Mouse (Mus musculus) spleen, adult 2 months (tissue): Measurements from ENCODE around the gene Tmem184b.

Experiments
- CTCF ChIP-seq: fragments of 200-500 bp; IDR thresholded peaks from 2 replicates; pipeline ENCODE4 v1.5.1; 2011; ENCODE audit warnings: mild to moderate bottlenecking, inconsistent platforms; ENCODE audit not compliant: insufficient read depth, insufficient read length, insufficient replicate concordance; ENCODE audit errors: extremely low read depth
- POLR2A ChIP-seq: fragments of 200-500 bp; IDR thresholded peaks from 2 replicates; pipeline ENCODE4 v1.6.1; 2011; ENCODE audit warnings: low read depth, low read length, inconsistent platforms

DNA sequence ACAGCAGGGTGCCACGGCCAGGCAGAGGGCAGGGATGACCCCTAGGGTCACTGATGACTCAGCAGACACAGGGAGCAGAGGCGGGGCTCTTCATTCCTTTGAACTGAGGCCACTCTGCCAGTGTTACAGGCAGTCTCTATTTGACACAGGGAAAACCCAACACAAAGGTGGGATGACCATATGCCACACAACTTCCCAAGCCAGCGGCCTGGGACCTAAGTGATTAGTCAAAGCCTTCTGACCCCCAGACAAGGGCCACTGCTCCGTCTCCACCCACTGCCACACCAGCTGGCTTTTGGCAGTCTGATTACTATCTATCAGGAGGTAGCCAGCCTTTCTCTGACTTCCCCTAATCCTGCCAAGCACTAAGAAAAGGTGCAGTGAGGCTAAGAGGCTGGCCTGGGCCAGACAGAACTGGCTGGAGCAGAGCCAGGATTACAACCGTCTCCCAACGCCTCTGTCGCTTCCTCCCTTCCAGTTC is 31.9 kb upstream of the Tmem184b start:
- TF ChIP-seq CTCF: no peak
- TF ChIP-seq POLR2A: no peak
